Mouse (Mus musculus) myocyte (in vitro differentiated cells): ENCODE results near the gene Gm10272. TPM values are rescaled to one million over a fixed set of nuclear protein-coding genes. Genes with fewer than 3 reads are reported as not detected.
"Not testable (repeated sequence)": the region's sequence is repeated elsewhere in the genome, so short reads cannot be mapped to it uniquely, and the experiment has no call there.

Experiments used
- H3K27me3 ChIP-seq: one replicate; pipeline ENCODE4 v1.6.1; 2011; ENCODE audit not compliant: control insufficient read depth, insufficient read depth, insufficient read length
- H3K36me3 ChIP-seq: one replicate; pipeline ENCODE4 v1.6.1; 2011; ENCODE audit not compliant: control insufficient read depth, insufficient read depth
- H3K4me2 ChIP-seq: one replicate; pipeline ENCODE4 v1.6.1; 2011; ENCODE audit warnings: low read depth, control low read depth
- H3K4me3 ChIP-seq: one replicate; pipeline ENCODE4 v1.5.1; 2011; ENCODE audit warnings: mild to moderate bottlenecking, control low read depth, moderate library complexity
- H3K79me2 ChIP-seq: one replicate; pipeline ENCODE4 v1.6.1; 2011; ENCODE audit not compliant: control insufficient read depth, insufficient read depth
- H3ac ChIP-seq: one replicate; pipeline ENCODE4 v1.6.1; 2011; ENCODE audit not compliant: control insufficient read depth, insufficient read length
- CEBPB ChIP-seq: IDR thresholded peaks from 2 replicates; pipeline ENCODE4 v1.6.1; 2011; ENCODE audit warnings: mild to moderate bottlenecking, moderate library complexity; ENCODE audit not compliant: poor library complexity, insufficient read depth, severe bottlenecking
- E2F4 ChIP-seq: IDR thresholded peaks from one replicate; pipeline ENCODE4 v1.6.1; 2011; ENCODE audit warnings: mild to moderate bottlenecking, control low read depth, moderate library complexity; ENCODE audit not compliant: insufficient read depth
- MAX ChIP-seq: IDR thresholded peaks from one replicate; pipeline ENCODE4 v1.6.1; 2011; ENCODE audit warnings: low read depth, mild to moderate bottlenecking, control low read depth
- MYOD1 ChIP-seq, 3 experiments: IDR thresholded peaks; one replicate each; pipeline ENCODE4 v1.6.1; 2011; ENCODE audit warnings: control low read depth in 2 of 3, low read depth in 2 of 3, mild to moderate bottlenecking in 2 of 3, moderate library complexity in 1 of 3; ENCODE audit not compliant: insufficient read length in 2 of 3, control insufficient read depth in 1 of 3
- MYOG ChIP-seq, 3 experiments: IDR thresholded peaks; one replicate each; pipeline ENCODE4 v1.6.1; 2011; ENCODE audit warnings: control low read depth in 2 of 3, low read depth in 2 of 3, mild to moderate bottlenecking in 2 of 3; ENCODE audit not compliant: insufficient read length in 2 of 3, control insufficient read depth in 1 of 3, insufficient read depth in 1 of 3
- POLR2A ChIP-seq: IDR thresholded peaks from one replicate; pipeline ENCODE4 v1.6.1; 2011; ENCODE audit warnings: low read depth, mild to moderate bottlenecking, control low read depth, moderate library complexity; ENCODE audit not compliant: insufficient read length
- POLR2AphosphoS2 ChIP-seq: IDR thresholded peaks from one replicate; pipeline ENCODE4 v1.6.1; 2011; ENCODE audit warnings: low read depth, control low read depth; ENCODE audit not compliant: insufficient read length
- REST ChIP-seq: IDR thresholded peaks from one replicate; pipeline ENCODE4 v1.6.1; 2011; ENCODE audit warnings: mild to moderate bottlenecking, control low read depth, moderate library complexity; ENCODE audit not compliant: insufficient read depth, insufficient read length
- SRF ChIP-seq: IDR thresholded peaks from one replicate; pipeline ENCODE4 v1.6.1; 2011; ENCODE audit warnings: low read depth; ENCODE audit not compliant: control insufficient read depth, insufficient read length
- TCF12 ChIP-seq: IDR thresholded peaks from one replicate; pipeline ENCODE4 v1.6.1; 2011; ENCODE audit warnings: mild to moderate bottlenecking, control low read depth; ENCODE audit not compliant: poor library complexity, insufficient read depth, severe bottlenecking
- TCF3 ChIP-seq: IDR thresholded peaks from one replicate; pipeline ENCODE4 v1.6.1; 2011; ENCODE audit warnings: low read depth, control low read depth; ENCODE audit not compliant: insufficient read length
- USF1 ChIP-seq: IDR thresholded peaks from one replicate; pipeline ENCODE4 v1.6.1; 2011; ENCODE audit warnings: low read depth, mild to moderate bottlenecking, control low read depth, moderate library complexity
- polyA plus RNA-seq: library from polyadenylated mRNA; unstranded; fragments of >200 nt; fragmentation: generic; extraction: Trizol; gene quantifications from one replicate; pipeline ENCODE4 v1.2.1, GENCODE M21; 2012; ENCODE audit warnings: missing spikeins

Gm10272 gene
- polyA plus RNA-seq, 1 experiment, result not detected

GRCm38 (mm10) chr10:77684181-77684580 lies 22.2 kb upstream of the Gm10272 start:
- Histone ChIP-seq H3K27me3 (peaks cover 69% of the 10 kb centered on the region), H3ac (no peak overlapping the region), H3K4me3 (no peak overlapping the region), H3K79me2 (no peaks in the 10 kb centered on the region), H3K4me2 (no peak overlapping the region), H3K36me3 (no peaks in the 10 kb centered on the region)
- TF ChIP-seq REST (no peak), MYOD1 (IDR thresholded peaks at IDR 0.05; ENCODE audit: control insufficient read depth in 1 of 3, insufficient read length in 2 of 3, low read depth in 2 of 3) (no peak), POLR2AphosphoS2 (no peak)

GRCm38 (mm10) chr10:77685895-77686664 lies 20.3 kb upstream of the Gm10272 start, which contains the start of gene Tspear:
TSS of gene Tspear (plus strand) at chr10:77686569.
- Histone ChIP-seq H3K4me2 (no peak within 1 kb of the TSS), H3ac (no peak within 1 kb of the TSS), H3K79me2 (no peaks in the 10 kb centered on the region), H3K4me3 (no peak within 1 kb of the TSS), H3K36me3 (no peaks in the 10 kb centered on the region), H3K27me3 (peaks cover 65% of the 10 kb centered on the region)
- peak in 1 of 3 experiments; percentile 51 for TF ChIP-seq MYOD1 (IDR thresholded peaks at IDR 0.05; ENCODE audit: control insufficient read depth in 1 of 3, insufficient read length in 2 of 3, low read depth in 2 of 3)
- TF ChIP-seq E2F4, result no peak
- TF ChIP-seq CEBPB, result no peak
- no peak for TF ChIP-seq MAX
- no peak for TF ChIP-seq TCF12
- peak in 1 of 3 experiments; percentile 30 for TF ChIP-seq MYOG (IDR thresholded peaks at IDR 0.05; ENCODE audit: control insufficient read depth in 1 of 3, insufficient read depth in 1 of 3, insufficient read length in 2 of 3, low read depth in 2 of 3)
- no peak for TF ChIP-seq POLR2AphosphoS2
- no peak for TF ChIP-seq SRF

GRCm38 (mm10) chr10:77687021-77687420 lies 19.4 kb upstream of the Gm10272 start:
- Histone ChIP-seq H3K4me2 (no peak overlapping the region), H3ac (no peak overlapping the region), H3K4me3 (no peak overlapping the region), H3K36me3 (no peaks in the 10 kb centered on the region), H3K27me3 (peaks cover 68% of the 10 kb centered on the region), H3K79me2 (no peaks in the 10 kb centered on the region)
- TF ChIP-seq TCF3, result no peak

GRCm38 (mm10) chr10:77690356-77690807 lies 16.0 kb upstream of the Gm10272 start, which contains the start of gene Gm19402:
TSS of gene Gm19402 (minus strand) at chr10:77690757.
- not testable (repeated sequence) for H3K4me3 ChIP-seq, H3ac ChIP-seq, H3K4me2 ChIP-seq, H3K79me2 ChIP-seq, H3K36me3 ChIP-seq
- peaks cover 52% of the 10 kb centered on the region for H3K27me3 ChIP-seq
- TF ChIP-seq TCF3 (peak; percentile 80), MYOG (IDR thresholded peaks at IDR 0.05; ENCODE audit: control insufficient read depth in 1 of 3, insufficient read depth in 1 of 3, insufficient read length in 2 of 3, low read depth in 2 of 3) (peak in 2 of 3 experiments; percentile 48 to 74), MYOD1 (IDR thresholded peaks at IDR 0.05; ENCODE audit: control insufficient read depth in 1 of 3, insufficient read length in 2 of 3, low read depth in 2 of 3) (peak in 2 of 3 experiments; percentile 30 to 72)

GRCm38 (mm10) chr10:77697133-77697532 lies 9.3 kb upstream of the Gm10272 start, which contains the start of gene Gm9508:
TSS of gene Gm9508 (minus strand) at chr10:77697233.
- H3K36me3 ChIP-seq, result no peaks in the 10 kb centered on the region
- no peak within 1 kb of the TSS for H3ac ChIP-seq
- H3K4me2 ChIP-seq, result no peak within 1 kb of the TSS
- H3K4me3 ChIP-seq, result no peak within 1 kb of the TSS
- H3K79me2 ChIP-seq, result no peaks in the 10 kb centered on the region
- H3K27me3 ChIP-seq, result peaks cover 7% of the 10 kb centered on the region
- no peak for TF ChIP-seq POLR2A
- no peak for TF ChIP-seq TCF3
- no peak for TF ChIP-seq MYOG (IDR thresholded peaks at IDR 0.05; ENCODE audit: control insufficient read depth in 1 of 3, insufficient read depth in 1 of 3, insufficient read length in 2 of 3, low read depth in 2 of 3)
- TF ChIP-seq CEBPB, result no peak
- no peak for TF ChIP-seq POLR2AphosphoS2
- no peak for TF ChIP-seq TCF12
- no peak for TF ChIP-seq E2F4
- no peak for TF ChIP-seq MYOD1 (IDR thresholded peaks at IDR 0.05; ENCODE audit: control insufficient read depth in 1 of 3, insufficient read length in 2 of 3, low read depth in 2 of 3)
- no peak for TF ChIP-seq MAX
- TF ChIP-seq SRF, result no peak
- TF ChIP-seq USF1, result no peak
- no peak for TF ChIP-seq REST
